Mouse (Mus musculus): ENCODE data around the gene Tdrd7. TPM values are rescaled to one million over a fixed set of nuclear protein-coding genes. Genes with fewer than 3 reads are reported as not detected.

Tdrd7 gene
- 2.2 and 6.0 TPM in 2 replicates for total RNA-seq (2012; rRNA removed)

GRCm38 (mm10) chr4:45964771-45965439 lies at the start of gene Tdrd7:
TSS of gene Tdrd7 (plus strand) at chr4:45965334.
- DNase-seq (ENCODE audit: low read depth, low spot score), result no peak
- TF ChIP-seq ZC3H11A (IDR thresholded peaks at IDR 0.05; ENCODE audit: borderline replicate concordance, low read depth, low read length) (no peak), ZNF384 (IDR thresholded peaks at IDR 0.05; ENCODE audit: low read depth, low read length) (no peak), MAFK (IDR thresholded peaks at IDR 0.05; ENCODE audit: insufficient read depth, low read depth, low read length) (no peak), HCFC1 (IDR thresholded peaks at IDR 0.05; ENCODE audit: borderline replicate concordance, insufficient read depth, low read length) (no peak), CHD2 (IDR thresholded peaks at IDR 0.05; ENCODE audit: low read depth, low read length) (no peak)
- Histone ChIP-seq H3K9ac (ENCODE audit: insufficient read depth, low read depth, low read length, poor library complexity, severe bottlenecking) (no peak within 1 kb of the TSS), H3K9me3 (ENCODE audit: control insufficient read depth, insufficient read depth, low read depth, low read length) (no peaks in the 10 kb centered on the region; the same call in 1 of the 2 replicates), H3K4me1 (ENCODE audit: control insufficient read depth in 2 of 2, insufficient read depth in 2 of 2, low read length in 2 of 2, poor library complexity in 1 of 2) (no peaks in the 10 kb centered on the region), H3K4me3 (ENCODE audit: insufficient read depth in 1 of 2, low read depth in 1 of 2, low read length in 2 of 2, poor library complexity in 1 of 2, severe bottlenecking in 1 of 2) (no peak within 1 kb of the TSS), H3K27ac (ENCODE audit: insufficient read depth, low read depth, low read length, poor library complexity, severe bottlenecking) (no peak within 1 kb of the TSS), H3K36me3 (ENCODE audit: control insufficient read depth, insufficient read depth, low read length, poor library complexity, severe bottlenecking) (no peaks in the 10 kb centered on the region)
- in situ Hi-C loops (cut with MboI; ENCODE audit: low sequenced_read_pairs in 2 of 2, unreplicated experiment in 2 of 2), result no loop called here

- no peaks in the 10 kb centered on the region for H3K36me3 ChIP-seq (ENCODE audit: control insufficient read depth, insufficient read depth, low read length, poor library complexity, severe bottlenecking)
- no peaks in the 10 kb centered on the region for H3K4me1 ChIP-seq (ENCODE audit: control insufficient read depth in 2 of 2, insufficient read depth in 2 of 2, low read length in 2 of 2, poor library complexity in 1 of 2)
- no peak overlapping the region for H3K9ac ChIP-seq (ENCODE audit: insufficient read depth, low read depth, low read length, poor library complexity, severe bottlenecking)
- H3K27ac ChIP-seq (ENCODE audit: insufficient read depth, low read depth, low read length, poor library complexity, severe bottlenecking), result no peak overlapping the region
- no peaks in the 10 kb centered on the region for H3K9me3 ChIP-seq (ENCODE audit: control insufficient read depth, insufficient read depth, low read depth, low read length)
- in situ Hi-C loops (cut with MboI; ENCODE audit: low sequenced_read_pairs in 2 of 2, unreplicated experiment in 2 of 2), result no loop called here
- no peak for DNase-seq (ENCODE audit: low read depth, low spot score)
- no peak overlapping the region for H3K4me3 ChIP-seq (ENCODE audit: insufficient read depth in 1 of 2, low read depth in 1 of 2, low read length in 2 of 2, poor library complexity in 1 of 2, severe bottlenecking in 1 of 2)
- TF ChIP-seq ZC3H11A (IDR thresholded peaks at IDR 0.05; ENCODE audit: borderline replicate concordance, low read depth, low read length) (no peak), CHD2 (IDR thresholded peaks at IDR 0.05; ENCODE audit: low read depth, low read length) (no peak), HCFC1 (IDR thresholded peaks at IDR 0.05; ENCODE audit: borderline replicate concordance, insufficient read depth, low read length) (no peak), MAFK (IDR thresholded peaks at IDR 0.05; ENCODE audit: insufficient read depth, low read depth, low read length) (no peak), ZNF384 (IDR thresholded peaks at IDR 0.05; ENCODE audit: low read depth, low read length) (no peak)
These were observed 48.0 kb upstream of the Tdrd7 start for GRCm38 (mm10) chr4:45917091-45917490.

GRCm38 (mm10) chr4:45921663-45922435 lies 43.3 kb upstream of the Tdrd7 start:
- Histone ChIP-seq H3K36me3 (ENCODE audit: control insufficient read depth, insufficient read depth, low read length, poor library complexity, severe bottlenecking) (no peaks in the 10 kb centered on the region), H3K27ac (ENCODE audit: insufficient read depth, low read depth, low read length, poor library complexity, severe bottlenecking) (no peak overlapping the region), H3K9ac (ENCODE audit: insufficient read depth, low read depth, low read length, poor library complexity, severe bottlenecking) (no peak overlapping the region), H3K4me3 (ENCODE audit: insufficient read depth in 1 of 2, low read depth in 1 of 2, low read length in 2 of 2, poor library complexity in 1 of 2, severe bottlenecking in 1 of 2) (no peak overlapping the region), H3K4me1 (ENCODE audit: control insufficient read depth in 2 of 2, insufficient read depth in 2 of 2, low read length in 2 of 2, poor library complexity in 1 of 2) (no peaks in the 10 kb centered on the region), H3K9me3 (ENCODE audit: control insufficient read depth, insufficient read depth, low read depth, low read length) (no peaks in the 10 kb centered on the region)
- DNase-seq (ENCODE audit: low read depth, low spot score), result no peak
- no peak for TF ChIP-seq ZNF384 (IDR thresholded peaks at IDR 0.05; ENCODE audit: low read depth, low read length)
- no peak for TF ChIP-seq MAFK (IDR thresholded peaks at IDR 0.05; ENCODE audit: insufficient read depth, low read depth, low read length)
- TF ChIP-seq ZC3H11A (IDR thresholded peaks at IDR 0.05; ENCODE audit: borderline replicate concordance, low read depth, low read length), result no peak
- no peak for TF ChIP-seq CHD2 (IDR thresholded peaks at IDR 0.05; ENCODE audit: low read depth, low read length)
- TF ChIP-seq HCFC1 (IDR thresholded peaks at IDR 0.05; ENCODE audit: borderline replicate concordance, insufficient read depth, low read length), result no peak
- in situ Hi-C loops (cut with MboI; ENCODE audit: low sequenced_read_pairs in 2 of 2, unreplicated experiment in 2 of 2), result no loop called here

GRCm38 (mm10) chr4:45924011-45924410 lies 41.1 kb upstream of the Tdrd7 start:
- no peaks in the 10 kb centered on the region for H3K36me3 ChIP-seq (ENCODE audit: control insufficient read depth, insufficient read depth, low read length, poor library complexity, severe bottlenecking)
- no peaks in the 10 kb centered on the region for H3K4me1 ChIP-seq (ENCODE audit: control insufficient read depth in 2 of 2, insufficient read depth in 2 of 2, low read length in 2 of 2, poor library complexity in 1 of 2)
- TF ChIP-seq MAFK (IDR thresholded peaks at IDR 0.05; ENCODE audit: insufficient read depth, low read depth, low read length) (no peak), ZNF384 (IDR thresholded peaks at IDR 0.05; ENCODE audit: low read depth, low read length) (no peak), HCFC1 (IDR thresholded peaks at IDR 0.05; ENCODE audit: borderline replicate concordance, insufficient read depth, low read length) (no peak), CHD2 (IDR thresholded peaks at IDR 0.05; ENCODE audit: low read depth, low read length) (no peak), ZC3H11A (IDR thresholded peaks at IDR 0.05; ENCODE audit: borderline replicate concordance, low read depth, low read length) (no peak)
- H3K9me3 ChIP-seq (ENCODE audit: control insufficient read depth, insufficient read depth, low read depth, low read length), result no peaks in the 10 kb centered on the region
- in situ Hi-C loops (cut with MboI; ENCODE audit: low sequenced_read_pairs in 2 of 2, unreplicated experiment in 2 of 2), result no loop called here
- no peak overlapping the region for H3K4me3 ChIP-seq (ENCODE audit: insufficient read depth in 1 of 2, low read depth in 1 of 2, low read length in 2 of 2, poor library complexity in 1 of 2, severe bottlenecking in 1 of 2)
- no peak for DNase-seq (ENCODE audit: low read depth, low spot score)
- H3K9ac ChIP-seq (ENCODE audit: insufficient read depth, low read depth, low read length, poor library complexity, severe bottlenecking), result no peak overlapping the region
- no peak overlapping the region for H3K27ac ChIP-seq (ENCODE audit: insufficient read depth, low read depth, low read length, poor library complexity, severe bottlenecking)
